In the genomic region with DNA sequence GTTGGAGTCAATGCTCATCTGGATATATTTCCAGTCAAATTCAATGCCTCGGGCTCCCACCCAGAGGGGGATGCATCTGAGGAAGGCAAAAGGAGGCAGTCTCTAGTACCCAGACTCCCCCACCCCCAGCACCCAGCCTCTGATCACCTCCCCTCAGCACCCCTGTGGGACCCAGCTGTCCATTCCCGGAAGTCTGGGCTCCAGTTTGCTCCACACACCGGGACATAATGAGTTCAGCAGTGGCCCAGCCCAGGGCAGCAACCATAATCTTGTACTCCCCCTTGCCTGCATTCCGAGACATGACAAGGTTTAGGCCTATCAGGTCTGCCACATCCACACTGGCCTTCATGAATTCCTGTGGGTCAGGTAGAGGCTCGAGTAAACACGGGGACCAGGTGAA, we compare ENCODE assay signal across 9 mouse cellular contexts. TPM values are rescaled to one million over a fixed set of nuclear protein-coding genes. Genes with fewer than 3 reads are reported as not detected.
DNase-seq lines count a peak whose midpoint lies in the region; ATAC-seq and TF ChIP-seq lines count a peak whose summit lies in the region.
"Had no signal": no experiment of that assay in that cellular context is flagged by ENCODE, and none has a peak within 500 bp of the region (broad histone marks: within the 10 kb centered on the region; RNA-seq: fewer than 3 reads in every experiment).

No protein-coding gene starts in this region.

- no peaks in the 10 kb centered on the region for H3K36me3 ChIP-seq in lung, postnatal 0 days (ENCODE audit: insufficient read depth, low read length)
- peaks cover 32% of the 10 kb centered on the region for H3K36me3 ChIP-seq in limb, embryonic 15.5 days
- peaks cover 4% of the 10 kb centered on the region; the same call in 1 of the 2 replicates for H3K36me3 ChIP-seq in stomach, embryonic 16.5 days (ENCODE audit: control insufficient read depth, insufficient read depth, low read length)

- no peak for ATAC-seq in lung, postnatal 0 days
- no peak for ATAC-seq in limb, embryonic 15.5 days (ENCODE audit: insufficient number of reproducible peaks, low FRiP score, low TSS enrichment, low read depth)
- no peak for ATAC-seq in stomach, embryonic 16.5 days (ENCODE audit: insufficient read depth, low FRiP score)
- ATAC-seq in cerebellum, adult (ENCODE audit: insufficient number of reproducible peaks, low FRiP score, low TSS enrichment), result no peak

- TF ChIP-seq CTCF in lung, postnatal 0 days (IDR thresholded peaks at IDR 0.05), result no peak

- no peaks in the 10 kb centered on the region for H3K27me3 ChIP-seq in lung, postnatal 0 days (replicated peaks; ENCODE audit: insufficient read depth, low read length)
- H3K27me3 ChIP-seq in limb, embryonic 15.5 days, result no peaks in the 10 kb centered on the region
- H3K27me3 ChIP-seq in stomach, embryonic 16.5 days (ENCODE audit: control insufficient read depth, insufficient read depth, low read length), result no peaks in the 10 kb centered on the region

- H3K4me1 ChIP-seq in lung, postnatal 0 days (ENCODE audit: insufficient read depth, low read depth, low read length), result peaks cover 17% of the 10 kb centered on the region
- H3K4me1 ChIP-seq in limb, embryonic 15.5 days, result peaks cover 19% of the 10 kb centered on the region
- peaks cover 16% of the 10 kb centered on the region for H3K4me1 ChIP-seq in stomach, embryonic 16.5 days (ENCODE audit: control insufficient read depth, insufficient read depth, low read length)

- no peaks in the 10 kb centered on the region for H3K9me3 ChIP-seq in lung, postnatal 0 days (ENCODE audit: low read length)
- H3K9me3 ChIP-seq in limb, embryonic 15.5 days, result no peaks in the 10 kb centered on the region
- no peaks in the 10 kb centered on the region for H3K9me3 ChIP-seq in stomach, embryonic 16.5 days (replicated peaks; ENCODE audit: control insufficient read depth, low read length)

- peak; percentile 42 for DNase-seq in cerebellum, adult 11-12 months
- DNase-seq in cerebellum, postnatal 36 days, result no peak
- no peak for DNase-seq in lung, postnatal 0 days (ENCODE audit: low spot score)
- DNase-seq in lung, postnatal 10 days, result no peak
- no peak for DNase-seq in adrenal gland, adult 2 months
- DNase-seq: layer of hippocampus, postnatal 36 days had no signal

- peak overlapping the region; percentile 92 for H3K4me2 ChIP-seq in lung, postnatal 0 days (replicated peaks; ENCODE audit: low read depth, low read length)
- peak overlapping the region; percentile 71 for H3K4me2 ChIP-seq in limb, embryonic 15.5 days
- peak overlapping the region; percentile 60 for H3K4me2 ChIP-seq in stomach, embryonic 16.5 days (ENCODE audit: low read depth, low read length)

- H3K27ac ChIP-seq in lung, postnatal 0 days (ENCODE audit: low read length), result no peak overlapping the region
- H3K27ac ChIP-seq in limb, embryonic 15.5 days, result no peak overlapping the region
- H3K27ac ChIP-seq in stomach, embryonic 16.5 days (ENCODE audit: low read length), result no peak overlapping the region

- TF ChIP-seq EP300 in lung, postnatal 0 days (IDR thresholded peaks at IDR 0.05), result no peak

- H3K9ac ChIP-seq in lung, postnatal 0 days (replicated peaks; ENCODE audit: low read depth), result 0 out of 2 replicates have a peak overlapping the region, but pooled peaks have one; percentile 85
- H3K9ac ChIP-seq in limb, embryonic 15.5 days, result peak overlapping the region; percentile 82
- H3K9ac ChIP-seq in stomach, embryonic 16.5 days (ENCODE audit: low read length), result peak overlapping the region; percentile 88

- no peak overlapping the region for H3K4me3 ChIP-seq in lung, postnatal 0 days (ENCODE audit: low read depth, low read length)
- peak overlapping the region; percentile 69 for H3K4me3 ChIP-seq in limb, embryonic 15.5 days
- peak overlapping the region; percentile 69 for H3K4me3 ChIP-seq in stomach, embryonic 16.5 days (replicated peaks; ENCODE audit: low read length)

- WGBS in lung, postnatal 0 days, result 67% methylated on average over 6 of the region's 6 CpGs
- WGBS in limb, embryonic 15.5 days, result 70% methylated on average over 6 of the region's 6 CpGs
- WGBS in stomach, embryonic 16.5 days, result 66% methylated on average over 6 of the region's 6 CpGs

RNA-seq across cellular contexts. Expression of gene Tmem147, which starts 1.1 kb away (rescaled TPM):
- polyA plus RNA-seq in lung, postnatal 0 days (2015; fragmentation: Nextera tagmentation; extraction: Ambion mirVana), result 179 and 193 TPM in 2 replicates
- polyA plus RNA-seq in limb, embryonic 15.5 days (2015; fragmentation: Nextera tagmentation; extraction: Ambion mirVana), result 197 and 199 TPM in 2 replicates
- 215 and 232 TPM in 2 replicates for polyA plus RNA-seq in stomach, embryonic 16.5 days (2015; fragmentation: Nextera tagmentation; extraction: Ambion mirVana)
- 100 to 1,000 TPM; 193 to 234 TPM for total RNA-seq in adrenal gland, adult 2 months (2021)
- polyA plus RNA-seq in adrenal gland, adult 2 months (2012; rRNA removed), result 333 and 341 TPM in 2 replicates

RNA-seq across cellular contexts. Expression of gene Gapdhs, which starts 15.3 kb away (rescaled TPM):
- polyA plus RNA-seq in lung, postnatal 0 days (2015; fragmentation: Nextera tagmentation; extraction: Ambion mirVana), result 0.18 and 0.21 TPM in 2 replicates
- 0.52 and 0.66 TPM in 2 replicates for polyA plus RNA-seq in limb, embryonic 15.5 days (2015; fragmentation: Nextera tagmentation; extraction: Ambion mirVana)
- 0.28 and 0.40 TPM in 2 replicates for polyA plus RNA-seq in stomach, embryonic 16.5 days (2015; fragmentation: Nextera tagmentation; extraction: Ambion mirVana)
- not detected for total RNA-seq in adrenal gland, adult 2 months (2021)
- polyA plus RNA-seq in adrenal gland, adult 2 months (2012; rRNA removed), result not detected in 2 replicates
- total RNA-seq: layer of hippocampus, postnatal 36 days had no signal

RNA-seq across cellular contexts. Expression of gene Atp4a, which starts 16.2 kb away (rescaled TPM):
- 0.14 TPM in 1 of 2 replicates, not detected in the other for polyA plus RNA-seq in lung, postnatal 0 days (2015; fragmentation: Nextera tagmentation; extraction: Ambion mirVana)
- 0.19 and 0.99 TPM in 2 replicates for polyA plus RNA-seq in limb, embryonic 15.5 days (2015; fragmentation: Nextera tagmentation; extraction: Ambion mirVana)
- 22.3 and 44.6 TPM in 2 replicates for polyA plus RNA-seq in stomach, embryonic 16.5 days (2015; fragmentation: Nextera tagmentation; extraction: Ambion mirVana)
- total RNA-seq in adrenal gland, adult 2 months (2021), result 1 to 10 TPM; 2.0 to 3.0 TPM
- 3.3 and 3.9 TPM in 2 replicates for polyA plus RNA-seq in adrenal gland, adult 2 months (2012; rRNA removed)

RNA-seq across cellular contexts. Expression of gene Sbsn, which starts 23.1 kb away (rescaled TPM):
- polyA plus RNA-seq in lung, postnatal 0 days (2015; fragmentation: Nextera tagmentation; extraction: Ambion mirVana), result 6.7 and 7.3 TPM in 2 replicates
- 293 and 299 TPM in 2 replicates for polyA plus RNA-seq in limb, embryonic 15.5 days (2015; fragmentation: Nextera tagmentation; extraction: Ambion mirVana)
- polyA plus RNA-seq in stomach, embryonic 16.5 days (2015; fragmentation: Nextera tagmentation; extraction: Ambion mirVana), result 62.5 and 98.8 TPM in 2 replicates
- total RNA-seq in adrenal gland, adult 2 months (2021), result 100 to 1,000 TPM; 269 to 540 TPM
- polyA plus RNA-seq in adrenal gland, adult 2 months (2012; rRNA removed), result 71.3 and 81.0 TPM in 2 replicates

RNA-seq across cellular contexts. Expression of gene 2200002J24Rik, which starts 29.5 kb away (rescaled TPM):
- polyA plus RNA-seq in lung, postnatal 0 days (2015; fragmentation: Nextera tagmentation; extraction: Ambion mirVana), result 0.69 and 1.2 TPM in 2 replicates
- polyA plus RNA-seq in limb, embryonic 15.5 days (2015; fragmentation: Nextera tagmentation; extraction: Ambion mirVana), result 1.1 and 1.4 TPM in 2 replicates
- polyA plus RNA-seq in stomach, embryonic 16.5 days (2015; fragmentation: Nextera tagmentation; extraction: Ambion mirVana), result 5.5 and 6.2 TPM in 2 replicates
- total RNA-seq in adrenal gland, adult 2 months (2021), result 1 to 10 TPM; 3.5 to 5.7 TPM
- polyA plus RNA-seq in adrenal gland, adult 2 months (2012; rRNA removed), result 12.5 and 12.7 TPM in 2 replicates
- total RNA-seq: layer of hippocampus, postnatal 36 days had no signal
